Mouse (Mus musculus): ENCODE measurements around the gene Fgd3. TPM values are rescaled to one million over a fixed set of nuclear protein-coding genes. Genes with fewer than 3 reads are reported as not detected.

Gene Fgd3
- polyA plus RNA-seq, 1 experiment from 2014 or later: 0.37 TPM

DNA sequence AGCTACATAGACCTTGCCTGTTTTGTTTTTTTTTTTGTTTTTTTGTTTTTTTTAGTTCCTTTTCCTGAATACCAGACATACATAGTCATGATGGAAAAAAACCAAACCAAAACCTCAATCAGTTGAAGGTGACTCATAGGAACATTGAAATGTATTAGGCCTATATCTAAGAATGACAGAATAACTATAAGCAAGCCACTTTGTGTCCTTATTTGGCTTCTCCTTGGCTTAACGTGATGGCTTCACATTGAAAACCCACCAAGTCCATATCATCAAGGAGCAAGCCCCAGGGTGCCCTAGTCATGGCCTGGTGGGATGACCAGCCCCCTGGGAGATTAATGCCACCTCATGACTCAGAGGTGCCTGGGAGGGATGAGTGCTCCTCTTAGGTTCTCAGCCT is 19.3 kb downstream of the Fgd3 start:
- WGBS: 76% methylated on average over 1 of the region's 1 CpGs

DNA sequence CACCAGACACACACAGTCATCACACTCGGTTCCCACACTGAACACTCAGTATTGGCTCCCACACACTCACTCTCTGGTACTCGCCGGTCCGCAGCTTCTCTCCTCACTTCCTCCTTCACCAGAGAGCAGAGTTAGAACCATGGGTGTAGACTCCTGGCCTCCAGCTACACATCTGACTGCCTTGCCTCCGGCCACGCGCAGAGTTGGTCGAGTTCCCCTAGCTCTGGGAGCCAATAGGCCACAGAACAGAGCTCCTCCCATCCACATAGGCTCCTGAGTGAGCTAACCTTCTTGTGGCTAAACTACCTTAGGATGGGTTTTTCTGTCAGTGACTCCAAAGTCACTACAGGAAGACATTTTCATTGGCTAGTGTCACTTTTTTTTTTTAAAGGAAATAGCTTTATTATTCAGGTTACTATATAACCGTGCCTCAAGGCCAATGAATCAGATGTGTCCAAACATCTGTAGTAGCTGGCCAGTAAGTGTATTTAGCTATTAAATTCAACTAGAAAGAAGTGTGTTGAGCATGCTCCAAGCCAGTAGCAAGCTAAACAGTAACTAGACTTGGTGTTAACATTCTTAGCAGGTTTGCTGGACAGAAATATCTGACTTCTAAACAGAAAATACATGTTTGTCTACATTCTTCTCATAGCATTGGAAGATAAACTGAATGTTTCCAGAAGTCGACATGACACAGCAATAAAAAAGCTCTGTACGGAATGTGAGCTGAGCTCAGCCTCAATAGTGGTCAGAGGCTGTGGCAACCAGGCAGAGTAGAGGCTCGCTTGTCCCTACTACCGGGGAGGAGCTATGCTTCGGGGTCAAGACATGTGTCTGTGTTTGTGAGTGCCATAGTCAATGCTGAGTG is 21.4 kb downstream of the Fgd3 start:
- Histone ChIP-seq H3K4me1 (ENCODE audit: insufficient read depth, low read depth, low read length) (peaks cover 4% of the 10 kb centered on the region; the same call in 1 of the 2 replicates), H3K27me3 (replicated peaks; ENCODE audit: insufficient read depth, low read length) (no peaks in the 10 kb centered on the region), H3K9ac (replicated peaks; ENCODE audit: low read depth) (no peak overlapping the region), H3K9me3 (ENCODE audit: low read length) (no peaks in the 10 kb centered on the region), H3K27ac (ENCODE audit: low read length) (peak overlapping the region; percentile 34), H3K36me3 (ENCODE audit: insufficient read depth, low read length) (no peaks in the 10 kb centered on the region), H3K4me3 (ENCODE audit: low read depth, low read length) (no peak overlapping the region), H3K4me2 (replicated peaks; ENCODE audit: low read depth, low read length) (no peak overlapping the region)
- DNase-seq (ENCODE audit: low spot score) (peak; percentile 64), ATAC-seq (peak; percentile 82)
- TF ChIP-seq CTCF (IDR thresholded peaks at IDR 0.05) (no peak), EP300 (IDR thresholded peaks at IDR 0.05) (peak; percentile 88)
- 50% methylated on average over 14 of the region's 14 CpGs for WGBS

More for the DNA sequence above, 19.3 kb downstream of the Fgd3 start:
- TF ChIP-seq CTCF (IDR thresholded peaks at IDR 0.05): no peak
- TF ChIP-seq EP300 (IDR thresholded peaks at IDR 0.05): no peak
- Histone ChIP-seq H3K4me2 (replicated peaks; ENCODE audit: low read depth, low read length) (no peak overlapping the region), H3K9ac (replicated peaks; ENCODE audit: low read depth) (no peak overlapping the region), H3K27ac (ENCODE audit: low read length) (no peak overlapping the region), H3K36me3 (ENCODE audit: insufficient read depth, low read length) (no peaks in the 10 kb centered on the region), H3K4me3 (ENCODE audit: low read depth, low read length) (no peak overlapping the region), H3K9me3 (ENCODE audit: low read length) (no peaks in the 10 kb centered on the region), H3K4me1 (ENCODE audit: insufficient read depth, low read depth, low read length) (peaks cover 4% of the 10 kb centered on the region; the same call in 1 of the 2 replicates), H3K27me3 (replicated peaks; ENCODE audit: insufficient read depth, low read length) (no peaks in the 10 kb centered on the region)
- DNase-seq (ENCODE audit: low spot score): no peak
- ATAC-seq: no peak

DNA sequence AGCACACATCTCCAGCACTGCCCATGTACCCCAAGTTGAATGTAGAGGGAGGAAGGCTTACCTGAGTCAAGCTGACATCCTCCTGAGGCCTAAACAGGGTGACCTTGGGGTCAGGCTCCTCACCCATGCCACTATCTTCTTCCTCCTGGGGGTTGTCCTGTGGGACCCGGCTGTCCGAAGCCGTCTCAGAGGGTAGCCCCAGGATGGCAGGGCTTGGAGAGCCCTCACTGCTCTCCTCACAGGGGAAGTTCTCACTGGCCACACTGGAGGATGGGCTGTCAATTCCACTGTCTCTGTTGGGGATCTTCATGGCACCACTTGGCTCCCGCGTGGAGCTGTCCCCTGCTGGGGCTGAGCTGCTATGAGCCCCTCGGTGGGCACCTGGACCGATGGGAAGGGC is 23.8 kb downstream of the Fgd3 start:
- Histone ChIP-seq H3K4me3 (ENCODE audit: low read depth, low read length) (no peak overlapping the region), H3K4me1 (ENCODE audit: insufficient read depth, low read depth, low read length) (peaks cover 4% of the 10 kb centered on the region; the same call in 1 of the 2 replicates), H3K27ac (ENCODE audit: low read length) (no peak overlapping the region), H3K27me3 (replicated peaks; ENCODE audit: insufficient read depth, low read length) (no peaks in the 10 kb centered on the region), H3K4me2 (replicated peaks; ENCODE audit: low read depth, low read length) (no peak overlapping the region), H3K9me3 (ENCODE audit: low read length) (no peaks in the 10 kb centered on the region), H3K9ac (replicated peaks; ENCODE audit: low read depth) (no peak overlapping the region), H3K36me3 (ENCODE audit: insufficient read depth, low read length) (no peaks in the 10 kb centered on the region)
- DNase-seq (ENCODE audit: low spot score): no peak
- WGBS: 73% methylated on average over 7 of the region's 7 CpGs
- TF ChIP-seq EP300 (IDR thresholded peaks at IDR 0.05) (no peak), CTCF (IDR thresholded peaks at IDR 0.05) (no peak)
- ATAC-seq: no peak

DNA sequence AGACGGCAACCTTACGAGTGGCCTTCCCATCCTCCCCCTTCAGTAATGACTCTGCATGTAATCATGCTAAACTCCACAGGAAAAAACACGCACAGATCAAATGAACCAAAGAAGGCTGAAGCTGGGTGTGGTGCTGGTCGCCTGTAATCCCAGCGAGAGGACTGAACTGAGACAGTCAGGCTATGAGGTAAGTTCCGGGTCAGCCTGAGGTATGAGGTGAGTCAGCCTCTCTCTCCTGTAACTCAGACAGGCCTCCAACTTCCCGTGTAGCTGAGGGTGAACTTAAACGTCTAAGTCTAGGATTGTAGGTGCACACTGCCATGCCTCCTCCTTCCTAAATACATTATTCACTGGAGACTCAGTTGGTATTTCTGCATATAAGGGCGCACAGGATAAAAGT is 26.0 kb downstream of the Fgd3 start:
- Histone ChIP-seq H3K36me3 (ENCODE audit: insufficient read depth, low read length) (no peaks in the 10 kb centered on the region), H3K9ac (replicated peaks; ENCODE audit: low read depth) (no peak overlapping the region), H3K27ac (ENCODE audit: low read length) (no peak overlapping the region), H3K4me2 (replicated peaks; ENCODE audit: low read depth, low read length) (no peak overlapping the region), H3K4me3 (ENCODE audit: low read depth, low read length) (no peak overlapping the region), H3K4me1 (ENCODE audit: insufficient read depth, low read depth, low read length) (no peaks in the 10 kb centered on the region), H3K27me3 (replicated peaks; ENCODE audit: insufficient read depth, low read length) (no peaks in the 10 kb centered on the region), H3K9me3 (ENCODE audit: low read length) (no peaks in the 10 kb centered on the region)
- ATAC-seq (no peak), DNase-seq (ENCODE audit: low spot score) (no peak)
- TF ChIP-seq EP300 (IDR thresholded peaks at IDR 0.05): no peak
- no peak for TF ChIP-seq CTCF (IDR thresholded peaks at IDR 0.05)
- 67% methylated on average over 9 of the region's 9 CpGs for WGBS

DNA sequence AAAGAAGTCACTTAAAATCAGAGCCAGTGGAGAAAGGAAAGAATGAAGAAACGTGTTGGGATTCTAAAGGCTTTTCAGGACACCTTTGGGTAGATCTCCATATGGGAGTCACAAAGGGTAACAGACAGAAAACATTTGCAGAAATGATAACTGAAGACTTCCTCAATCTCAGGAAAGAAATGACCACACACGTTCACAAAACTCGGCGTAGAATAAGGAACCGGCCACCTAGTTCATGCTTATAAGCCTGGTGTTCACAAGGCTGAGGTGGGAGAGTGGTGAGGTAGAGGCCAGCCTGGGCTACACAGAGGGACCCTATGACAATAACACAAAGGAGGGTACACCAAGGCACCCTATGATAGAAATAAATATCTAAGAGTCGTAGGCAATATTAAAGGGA is 28.2 kb downstream of the Fgd3 start:
- no peak overlapping the region for H3K9ac ChIP-seq (replicated peaks; ENCODE audit: low read depth)
- H3K4me3 ChIP-seq (ENCODE audit: low read depth, low read length): no peak overlapping the region
- H3K9me3 ChIP-seq (ENCODE audit: low read length): no peaks in the 10 kb centered on the region
- no peak for ATAC-seq
- H3K27me3 ChIP-seq (replicated peaks; ENCODE audit: insufficient read depth, low read length): no peaks in the 10 kb centered on the region
- TF ChIP-seq CTCF (IDR thresholded peaks at IDR 0.05): no peak
- TF ChIP-seq EP300 (IDR thresholded peaks at IDR 0.05): no peak
- DNase-seq (ENCODE audit: low spot score): no peak
- H3K4me2 ChIP-seq (replicated peaks; ENCODE audit: low read depth, low read length): no peak overlapping the region
- no peaks in the 10 kb centered on the region for H3K4me1 ChIP-seq (ENCODE audit: insufficient read depth, low read depth, low read length)
- no peak overlapping the region for H3K27ac ChIP-seq (ENCODE audit: low read length)
- 82% methylated on average over 6 of the region's 6 CpGs for WGBS
- no peaks in the 10 kb centered on the region for H3K36me3 ChIP-seq (ENCODE audit: insufficient read depth, low read length)

DNA sequence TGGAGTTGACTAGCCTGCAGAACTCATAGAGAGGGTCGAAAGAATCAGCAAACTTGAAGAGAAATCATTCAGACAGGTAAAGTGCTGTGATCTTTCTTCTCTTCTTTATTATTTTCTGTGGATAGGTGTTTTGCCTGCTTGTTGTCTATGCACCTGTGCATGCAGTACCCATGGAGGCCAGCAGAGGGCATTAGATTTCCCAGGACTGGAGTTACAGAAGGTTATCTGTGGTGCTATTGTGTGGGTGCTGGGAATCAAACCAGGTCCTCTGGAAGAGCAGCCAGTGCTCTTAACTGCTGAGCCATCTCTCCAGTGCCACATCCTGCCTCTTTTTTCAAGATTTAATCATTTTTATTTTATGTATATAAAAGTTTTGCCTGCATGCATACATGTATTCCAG is 28.7 kb downstream of the Fgd3 start:
- 29% methylated on average over 1 of the region's 1 CpGs for whole genome bisulfite sequencing
- Histone ChIP-seq H3K4me3 (ENCODE audit: low read depth, low read length) (no peak overlapping the region), H3K4me2 (replicated peaks; ENCODE audit: low read depth, low read length) (no peak overlapping the region), H3K27ac (ENCODE audit: low read length) (no peak overlapping the region), H3K27me3 (replicated peaks; ENCODE audit: insufficient read depth, low read length) (no peaks in the 10 kb centered on the region), H3K9ac (replicated peaks; ENCODE audit: low read depth) (no peak overlapping the region), H3K36me3 (ENCODE audit: insufficient read depth, low read length) (no peaks in the 10 kb centered on the region), H3K9me3 (ENCODE audit: low read length) (no peaks in the 10 kb centered on the region), H3K4me1 (ENCODE audit: insufficient read depth, low read depth, low read length) (no peaks in the 10 kb centered on the region)
- no peak for TF ChIP-seq EP300 (IDR thresholded peaks at IDR 0.05)
- peak; percentile 65 for TF ChIP-seq CTCF (IDR thresholded peaks at IDR 0.05)
- ATAC-seq (no peak), DNase-seq (ENCODE audit: low spot score) (no peak)

All from lung, postnatal 0 days (tissue).